Mouse (Mus musculus) small intestine, adult 2 months (tissue): ENCODE results near the gene Fam47e.

ENCODE experiments used
- CTCF ChIP-seq: fragments of 200-500 bp; IDR thresholded peaks from 2 replicates; pipeline ENCODE4 v1.5.1; 2012; ENCODE audit warnings: low read depth, mild to moderate bottlenecking, control low read depth, inconsistent platforms, low read length, moderate library complexity, mixed read lengths; ENCODE audit not compliant: insufficient replicate concordance, insufficient read length; ENCODE audit errors: extremely low read depth
- POLR2A ChIP-seq: fragments of 200-500 bp; IDR thresholded peaks from 2 replicates; pipeline ENCODE4 v1.6.1; 2012; ENCODE audit warnings: low read depth, mild to moderate bottlenecking, control low read depth, inconsistent platforms, low read length, moderate library complexity

DNA sequence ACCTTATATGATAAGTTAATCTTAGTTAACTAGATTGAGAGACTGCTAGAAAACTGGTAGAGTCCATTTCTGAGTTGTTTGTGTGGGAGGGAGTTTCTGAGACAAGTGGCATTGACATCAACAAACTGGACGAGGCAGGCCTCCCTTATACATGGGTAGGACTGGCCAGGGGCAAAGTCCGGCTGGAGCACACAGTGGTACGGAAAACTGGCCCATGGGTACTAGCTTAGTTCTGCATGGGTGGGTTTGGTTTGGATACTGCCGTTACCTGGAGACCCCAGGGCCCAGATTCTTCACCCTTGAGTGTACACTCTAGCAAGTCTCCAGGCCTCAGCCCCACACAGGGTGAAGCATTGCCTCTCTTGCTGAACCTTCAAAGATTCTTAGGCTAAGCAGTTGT is 57.9 kb downstream of the Fam47e start:
- TF ChIP-seq CTCF (no peak), POLR2A (no peak)
